Mouse (Mus musculus) cerebellum, adult 2 months (tissue): ENCODE results near the gene Pdzd3. TPM values are rescaled to one million over a fixed set of nuclear protein-coding genes. Genes with fewer than 3 reads are reported as not detected.

ENCODE experiments used
- DNase-seq, 2 experiments: peaks; one replicate each; pipeline ENCODE4 v3.0.0; 2021
- H3K27ac ChIP-seq: fragments of 200-500 bp; 2 replicates; pipeline ENCODE4 v1.5.1; 2012; ENCODE audit warnings: low read length, control low read depth, inconsistent platforms; ENCODE audit not compliant: insufficient read depth
- H3K27me3 ChIP-seq: fragments of 200-500 bp; 2 replicates; pipeline ENCODE4 v1.6.1; 2012; ENCODE audit warnings: inconsistent platforms, mild to moderate bottlenecking, low read length, moderate library complexity; ENCODE audit not compliant: control insufficient read depth, insufficient read depth
- H3K4me1 ChIP-seq: fragments of 200-500 bp; 2 replicates; pipeline ENCODE4 v1.6.1; 2011; ENCODE audit warnings: low read length; ENCODE audit not compliant: control insufficient read depth, insufficient read depth
- H3K4me3 ChIP-seq: fragments of 200-500 bp; replicated peaks from 2 replicates; pipeline ENCODE3; 2011; ENCODE audit warnings: mild to moderate bottlenecking, low read depth, low read length, control low read depth; ENCODE audit not compliant: insufficient read depth
- CTCF ChIP-seq: fragments of 200-500 bp; IDR thresholded peaks from 2 replicates; pipeline ENCODE4 v1.5.1; 2011; ENCODE audit warnings: low read depth, mild to moderate bottlenecking, control low read depth, low read length, moderate library complexity, borderline replicate concordance; ENCODE audit not compliant: insufficient read depth
- POLR2A ChIP-seq: fragments of 200-500 bp; IDR thresholded peaks from 2 replicates; pipeline ENCODE4 v1.6.1; 2011; ENCODE audit warnings: low read length, control low read depth, borderline replicate concordance; ENCODE audit not compliant: insufficient read depth
- WGBS: fragments of 180-500 bp; shearing (Covaris S2); methylation state at CpG from one replicate; pipeline ENCODE4 v1.1.7; 2018; 5-methylcytosine and 5-hydroxymethylcytosine counted together
- polyA plus RNA-seq: library from polyadenylated mRNA; depleted of rRNA; stranded (reverse); fragments of >200 nt; gene quantifications from 2 replicates; pipeline ENCODE4 v1.2.3, GENCODE M21; 2012; rRNA removed

Pdzd3 gene
- polyA plus RNA-seq, 1 experiment: 0.08 TPM

DNA sequence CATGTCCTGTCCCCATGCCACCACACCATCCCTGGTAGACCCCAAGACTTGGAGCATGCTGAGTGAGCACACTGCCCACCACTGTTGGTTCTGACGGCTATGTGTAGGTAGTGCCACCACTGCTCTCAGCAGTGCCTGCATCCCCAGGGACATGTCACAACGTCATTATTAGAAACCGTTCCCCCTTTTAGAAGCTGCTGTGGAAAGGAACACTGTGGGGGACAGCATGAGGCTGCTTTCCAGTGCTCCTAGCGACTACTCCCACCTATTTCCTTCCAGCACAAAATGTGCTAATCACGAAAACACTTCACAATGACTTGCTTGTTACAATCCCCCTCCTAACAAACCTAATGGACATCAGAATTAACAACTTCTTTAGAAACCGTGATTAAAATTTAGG, 25.3 kb downstream of the Pdzd3 start:
- Histone ChIP-seq H3K27me3 (no peaks in the 10 kb centered on the region), H3K4me1 (peaks cover 8% of the 10 kb centered on the region), H3K27ac (no peak overlapping the region), H3K4me3 (no peak overlapping the region)
- TF ChIP-seq POLR2A (no peak), CTCF (no peak)
- WGBS: 38% methylated on average over 6 of the region's 6 CpGs
- DNase-seq: no peak

- no peaks in the 10 kb centered on the region for H3K4me1 ChIP-seq
- 92% methylated on average over 14 of the region's 14 CpGs for WGBS
- H3K4me3 ChIP-seq: no peak overlapping the region
- TF ChIP-seq POLR2A (no peak), CTCF (no peak)
- no peak for DNase-seq
- no peak overlapping the region for H3K27ac ChIP-seq
- no peaks in the 10 kb centered on the region for H3K27me3 ChIP-seq
Observed at GRCm38 (mm10) chr9:44213538-44213937, 37.7 kb downstream of the Pdzd3 start.

DNA sequence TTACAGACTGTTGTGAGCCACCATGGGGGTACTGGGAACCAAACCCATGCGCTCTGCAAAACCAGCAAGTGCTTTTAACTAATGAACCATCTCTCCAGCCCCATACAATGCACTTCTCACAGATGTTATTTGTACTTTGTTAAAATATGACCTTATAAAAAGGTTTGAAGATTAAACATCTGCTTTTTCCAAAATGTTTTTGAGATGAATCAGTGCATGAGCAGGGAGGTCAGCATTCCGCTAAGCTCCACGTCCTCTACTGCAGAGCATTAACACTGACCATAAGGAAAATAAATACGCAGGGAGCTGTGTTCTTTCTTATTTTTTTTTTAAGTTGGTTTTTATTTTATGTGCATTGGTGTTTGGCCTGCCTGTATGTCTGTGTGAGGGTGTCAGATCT, 38.9 kb downstream of the Pdzd3 start:
- no peak for DNase-seq
- WGBS: 97% methylated on average over 4 of the region's 4 CpGs

GRCm38 (mm10) chr9:44209416-44209815, 41.9 kb downstream of the Pdzd3 start:
- no peaks in the 10 kb centered on the region for H3K27me3 ChIP-seq
- WGBS: 97% methylated on average over 4 of the region's 4 CpGs
- TF ChIP-seq POLR2A (no peak), CTCF (no peak)
- no peak overlapping the region for H3K4me3 ChIP-seq
- no peaks in the 10 kb centered on the region for H3K4me1 ChIP-seq
- DNase-seq: no peak
- H3K27ac ChIP-seq: no peak overlapping the region

More for the DNA sequence above, 38.9 kb downstream of the Pdzd3 start:
- Histone ChIP-seq H3K27ac (no peak overlapping the region), H3K4me3 (no peak overlapping the region), H3K27me3 (no peaks in the 10 kb centered on the region), H3K4me1 (no peaks in the 10 kb centered on the region)
- no peak for TF ChIP-seq POLR2A
- no peak for TF ChIP-seq CTCF

- H3K27ac ChIP-seq: no peak overlapping the region
- no peaks in the 10 kb centered on the region for H3K4me1 ChIP-seq
- DNase-seq: no peak
- 79% methylated on average over 2 of the region's 2 CpGs for WGBS
- H3K27me3 ChIP-seq: no peaks in the 10 kb centered on the region
- TF ChIP-seq CTCF: no peak
- TF ChIP-seq POLR2A: no peak
- no peak overlapping the region for H3K4me3 ChIP-seq
Observed at GRCm38 (mm10) chr9:44207840-44208239, 43.4 kb downstream of the Pdzd3 start.

DNA sequence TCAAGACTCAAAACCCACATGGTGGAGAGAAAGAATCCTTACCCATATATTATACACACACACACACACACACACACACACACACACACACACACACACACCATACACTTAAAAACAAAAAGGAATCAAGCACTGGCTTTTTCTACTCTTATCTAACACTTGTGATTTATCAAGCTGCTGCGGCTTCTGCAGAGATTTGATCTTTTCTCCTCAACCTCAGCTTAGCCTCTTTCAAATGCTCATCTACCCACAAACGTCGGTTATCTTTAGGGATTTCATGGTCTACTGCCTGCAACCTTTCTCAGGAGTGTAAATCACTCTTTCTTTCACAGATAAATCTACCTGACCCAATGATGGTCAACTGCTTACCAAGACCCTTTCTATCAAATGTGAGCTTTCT, 50.8 kb downstream of the Pdzd3 start:
- H3K4me1 ChIP-seq: peaks cover 3% of the 10 kb centered on the region; the same call in 1 of the 2 replicates
- WGBS: 84% methylated on average over 3 of the region's 3 CpGs
- no peaks in the 10 kb centered on the region for H3K27me3 ChIP-seq
- DNase-seq: no peak
- TF ChIP-seq CTCF: no peak
- no peak for TF ChIP-seq POLR2A
- H3K27ac ChIP-seq: no peak overlapping the region
- no peak overlapping the region for H3K4me3 ChIP-seq

GRCm38 (mm10) chr9:44199580-44199979, 51.7 kb downstream of the Pdzd3 start:
- peaks cover 3% of the 10 kb centered on the region; the same call in 1 of the 2 replicates for H3K4me1 ChIP-seq
- no peak for DNase-seq
- TF ChIP-seq POLR2A (no peak), CTCF (no peak)
- no peak overlapping the region for H3K27ac ChIP-seq
- no peak overlapping the region for H3K4me3 ChIP-seq
- H3K27me3 ChIP-seq: no peaks in the 10 kb centered on the region

DNA sequence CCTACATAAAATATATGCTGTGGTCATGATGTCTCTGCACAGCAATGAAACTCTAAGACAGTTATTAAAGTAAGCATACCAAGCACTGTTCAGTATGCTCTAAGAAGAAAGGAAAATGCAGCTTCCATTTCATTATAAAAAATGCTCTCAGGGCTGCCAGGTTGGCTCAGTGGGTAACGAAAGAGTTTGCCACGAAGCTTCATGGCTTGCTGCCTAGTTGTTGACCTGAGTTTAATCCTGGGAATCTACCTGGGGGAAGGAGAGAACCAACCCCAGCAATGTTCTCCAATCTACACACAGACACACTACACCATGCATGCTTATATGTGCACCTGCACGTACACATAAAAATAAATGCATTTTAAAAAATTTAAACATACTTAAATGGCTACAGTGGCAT, 52.1 kb downstream of the Pdzd3 start:
- Histone ChIP-seq H3K27me3 (no peaks in the 10 kb centered on the region), H3K4me1 (peaks cover 3% of the 10 kb centered on the region; the same call in 1 of the 2 replicates), H3K4me3 (no peak overlapping the region), H3K27ac (0 out of 2 replicates have a peak overlapping the region, but pooled peaks have one; percentile 56)
- TF ChIP-seq CTCF: no peak
- TF ChIP-seq POLR2A: no peak
- 30% methylated on average over 3 of the region's 3 CpGs for WGBS
- DNase-seq: peak; percentile 40 to 73

Other genes with a start within 250 kb of the Pdzd3 start
- 860 and 925 TPM in 2 replicates for gene Thy1, start 208.1 kb downstream of the Pdzd3 start, polyA plus RNA-seq
- gene Usp2, start 184.4 kb downstream of the Pdzd3 start, polyA plus RNA-seq: 43.5 and 47.1 TPM in 2 replicates
- 2.7 and 7.3 TPM in 2 replicates for gene Mfrp, start 149.7 kb downstream of the Pdzd3 start, polyA plus RNA-seq
- 26.0 and 29.1 TPM in 2 replicates for gene C1qtnf5, start 144.2 kb downstream of the Pdzd3 start, polyA plus RNA-seq
- 0.41 and 0.75 TPM in 2 replicates for gene Gm49380, start 138.0 kb downstream of the Pdzd3 start, polyA plus RNA-seq
- gene Rnf26, start 138.0 kb downstream of the Pdzd3 start, polyA plus RNA-seq: 31.2 and 34.0 TPM in 2 replicates
- gene Mcam, start 117.0 kb downstream of the Pdzd3 start, polyA plus RNA-seq: 57.0 and 61.8 TPM in 2 replicates
- gene Cbl, start 17.4 kb downstream of the Pdzd3 start, polyA plus RNA-seq: 14.5 and 15.3 TPM in 2 replicates
- 3.7 and 7.0 TPM in 2 replicates for gene Ccdc153, start 10.8 kb downstream of the Pdzd3 start, polyA plus RNA-seq
- 7.9 and 9.9 TPM in 2 replicates for gene Nlrx1, start 17.1 kb upstream of the Pdzd3 start, polyA plus RNA-seq
- gene Abcg4, start 37.1 kb upstream of the Pdzd3 start, polyA plus RNA-seq: 105 and 120 TPM in 2 replicates
- 35.8 and 36.0 TPM in 2 replicates for gene Hinfp, start 54.2 kb upstream of the Pdzd3 start, polyA plus RNA-seq
- 112 and 113 TPM in 2 replicates for gene C2cd2l, start 68.8 kb upstream of the Pdzd3 start, polyA plus RNA-seq
- gene Dpagt1, start 74.5 kb upstream of the Pdzd3 start, polyA plus RNA-seq: 23.5 and 23.6 TPM in 2 replicates
- gene H2afx, start 83.2 kb upstream of the Pdzd3 start, polyA plus RNA-seq: 63.1 and 63.5 TPM in 2 replicates
- 32.2 and 35.4 TPM in 2 replicates for gene Hmbs, start 92.8 kb upstream of the Pdzd3 start, polyA plus RNA-seq
- gene Vps11, start 110.2 kb upstream of the Pdzd3 start, polyA plus RNA-seq: 58.4 and 60.9 TPM in 2 replicates
- 53.2 and 55.0 TPM in 2 replicates for gene Hyou1, start 128.0 kb upstream of the Pdzd3 start, polyA plus RNA-seq
- gene Slc37a4, start 145.4 kb upstream of the Pdzd3 start, polyA plus RNA-seq: 49.8 and 52.2 TPM in 2 replicates
- gene Rps25, start 155.7 kb upstream of the Pdzd3 start, polyA plus RNA-seq: 434 and 456 TPM in 2 replicates
- 97.9 and 103 TPM in 2 replicates for gene Trappc4, start 156.1 kb upstream of the Pdzd3 start, polyA plus RNA-seq
- 50.1 and 53.2 TPM in 2 replicates for gene Ccdc84, start 167.1 kb upstream of the Pdzd3 start, polyA plus RNA-seq
- not detected in 2 replicates for gene Foxr1, start 189.7 kb upstream of the Pdzd3 start, polyA plus RNA-seq
- 0.13 TPM in 1 of 2 replicates, not detected in the other for gene Upk2, start 203.5 kb upstream of the Pdzd3 start, polyA plus RNA-seq
- 22.0 and 22.3 TPM in 2 replicates for gene Bcl9l, start 231.4 kb upstream of the Pdzd3 start, polyA plus RNA-seq